Mouse (Mus musculus) lung, postnatal 0 days (tissue): ENCODE measurements around the gene Tgfbr2.

ENCODE experiments used
- CTCF ChIP-seq: IDR thresholded peaks from 2 replicates; pipeline ENCODE4 v1.5.1; 2016; ENCODE audit warnings: antibody characterized with exemption, mild to moderate bottlenecking
- EP300 ChIP-seq: IDR thresholded peaks from 2 replicates; pipeline ENCODE4 v1.6.1; 2016; ENCODE audit warnings: antibody characterized with exemption, mild to moderate bottlenecking, control low read depth

DNA sequence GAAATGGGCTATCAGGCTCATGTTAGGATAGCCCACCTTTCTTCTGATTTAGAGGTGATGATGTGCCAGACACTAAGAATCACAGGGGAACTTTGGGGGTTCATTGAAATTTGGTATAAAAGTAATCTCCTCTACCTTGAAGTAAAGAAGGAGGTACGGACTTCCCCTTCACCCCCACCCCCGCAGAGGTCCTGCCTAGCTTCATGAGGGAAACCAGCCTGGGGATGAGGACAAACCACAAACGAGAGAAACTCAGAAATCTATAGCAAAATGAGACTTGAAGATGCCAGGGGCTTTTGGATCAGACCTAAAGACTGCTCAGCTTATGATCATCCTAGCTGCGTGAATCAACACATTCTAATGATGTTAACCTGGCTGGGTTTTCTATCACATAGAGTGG is 14.7 kb upstream of the Tgfbr2 start:
- TF ChIP-seq CTCF (no peak), EP300 (no peak)
